Mouse (Mus musculus) cortical plate, adult 2 months (tissue): Measurements from ENCODE around the gene Sar1b.

Experiments used
- CTCF ChIP-seq: fragments of 200-500 bp; IDR thresholded peaks from 2 replicates; pipeline ENCODE4 v1.5.1; 2011; ENCODE audit warnings: mild to moderate bottlenecking, control low read depth, low read length; ENCODE audit not compliant: insufficient read depth; ENCODE audit errors: extremely low read depth
- POLR2A ChIP-seq: fragments of 200-500 bp; IDR thresholded peaks from 2 replicates; pipeline ENCODE4 v1.6.1; 2011; ENCODE audit warnings: mild to moderate bottlenecking, low read length, control low read depth; ENCODE audit not compliant: insufficient read depth; ENCODE audit errors: extremely low read depth

- TF ChIP-seq POLR2A = no peak
- TF ChIP-seq CTCF = no peak
These were observed 69.5 kb downstream of the Sar1b start for GRCm38 (mm10) chr11:51832992-51833391.
